In genomic region chr17:11881110-11881820, GRCm38 (mm10) we compare ENCODE assay signal across 20 mouse cellular contexts.
A peak's percentile ranks its signal among the peaks of the same experiment; 100 is the strongest.
DNase-seq lines count a peak whose midpoint lies in the region; ATAC-seq and TF ChIP-seq lines count a peak whose summit lies in the region.
"Had no signal": no experiment of that assay in that cellular context is flagged by ENCODE, and none has a peak within 500 bp of the region (broad histone marks: within the 10 kb centered on the region; RNA-seq: fewer than 3 reads in every experiment).

No protein-coding gene starts in this region.

- no peak for TF ChIP-seq POLR2A in cerebellum, adult 2 months (IDR thresholded peaks at IDR 0.05; ENCODE audit: borderline replicate concordance, insufficient read depth, low read length)

- no peak overlapping the region for H3K9ac ChIP-seq in forebrain, embryonic 13.5 days
- H3K9ac ChIP-seq: hindbrain, embryonic 14.5 days; intestine, embryonic 15.5 days had no signal

- no peaks in the 10 kb centered on the region for H3K9me3 ChIP-seq in forebrain, embryonic 13.5 days (replicated peaks)
- H3K9me3 ChIP-seq: embryonic facial prominence, embryonic 10.5 days; heart, embryonic 10.5 days; hindbrain, embryonic 10.5 days; intestine, embryonic 15.5 days had no signal

- H3K4me1 ChIP-seq in cerebellum, adult 2 months (ENCODE audit: control insufficient read depth, insufficient read depth, low read length), result peaks cover 12% of the 10 kb centered on the region
- no peaks in the 10 kb centered on the region for H3K4me1 ChIP-seq in forebrain, embryonic 13.5 days
- H3K4me1 ChIP-seq: hindbrain, embryonic 10.5 days; intestine, embryonic 15.5 days had no signal

- no peak for TF ChIP-seq CTCF in layer of hippocampus, adult 2 months (conservative IDR thresholded peaks at IDR 0.05)
- TF ChIP-seq CTCF in cerebellum, adult 2 months (IDR thresholded peaks at IDR 0.05; ENCODE audit: borderline replicate concordance, insufficient read depth, low read depth, low read length), result no peak

- no peaks in the 10 kb centered on the region for H3K27me3 ChIP-seq in cerebellum, adult 2 months (ENCODE audit: control insufficient read depth, insufficient read depth, low read length)
- no peaks in the 10 kb centered on the region for H3K27me3 ChIP-seq in forebrain, embryonic 13.5 days
- H3K27me3 ChIP-seq: intestine, embryonic 15.5 days had no signal

- H3K36me3 ChIP-seq in forebrain, embryonic 13.5 days (ENCODE audit: poor library complexity, severe bottlenecking), result no peaks in the 10 kb centered on the region
- H3K36me3 ChIP-seq: embryonic facial prominence, embryonic 10.5 days; heart, embryonic 10.5 days; hindbrain, embryonic 10.5 days; intestine, embryonic 15.5 days had no signal

- no peak for DNase-seq in layer of hippocampus, adult 2 months (ENCODE audit: low spot score in 2 of 2)
- DNase-seq in layer of hippocampus, adult 11-12 months (ENCODE audit: low spot score), result no peak
- DNase-seq in cerebellum, adult 11 months, result peak; percentile 34
- DNase-seq in cerebellum, adult 2 months, result peak; percentile 60 to 83
- DNase-seq in cerebellum, postnatal 25 days, result peak; percentile 52 to 54
- no peak for DNase-seq in thymus, postnatal 0 days (ENCODE audit: low spot score)
- no peak for DNase-seq in neural tube, embryonic 10.5 days (ENCODE audit: extremely low spot score, low spot score)
- DNase-seq: adrenal gland, postnatal 14 days; gastrocnemius, adult 2 months; gastrocnemius, postnatal 25 days; heart, adult 18-20 months; heart, postnatal 10 days; kidney, adult 18-20 months had no signal

- ATAC-seq in forebrain, embryonic 13.5 days, result no peak
- ATAC-seq: forebrain, embryonic 14.5 days; intestine, embryonic 15.5 days had no signal

- peak overlapping the region; percentile 51; the same call in 1 of the 2 replicates for H3K27ac ChIP-seq in layer of hippocampus, adult 2 months
- 0 out of 2 replicates have a peak overlapping the region, but pooled peaks have one; percentile 47 for H3K27ac ChIP-seq in cerebellum, adult 2 months (ENCODE audit: insufficient read depth, low read length)
- no peak overlapping the region for H3K27ac ChIP-seq in forebrain, embryonic 13.5 days
- H3K27ac ChIP-seq: embryonic facial prominence, embryonic 10.5 days; gastrocnemius, adult 2 months; heart, embryonic 10.5 days; hindbrain, embryonic 10.5 days; hindbrain, embryonic 14.5 days; intestine, embryonic 15.5 days had no signal

- no peak overlapping the region for H3K4me3 ChIP-seq in layer of hippocampus, adult 2 months
- no peak overlapping the region for H3K4me3 ChIP-seq in cerebellum, adult 2 months (replicated peaks; ENCODE audit: insufficient read depth, low read depth, low read length)
- no peak overlapping the region for H3K4me3 ChIP-seq in forebrain, embryonic 13.5 days
- H3K4me3 ChIP-seq: embryonic facial prominence, embryonic 10.5 days; gastrocnemius, adult 2 months; heart, embryonic 10.5 days; hindbrain, embryonic 10.5 days; intestine, embryonic 15.5 days had no signal

- H3K4me2 ChIP-seq in forebrain, embryonic 13.5 days, result no peak overlapping the region
- H3K4me2 ChIP-seq: hindbrain, embryonic 14.5 days; intestine, embryonic 15.5 days had no signal

- WGBS in cerebellum, adult 2 months, result 40% methylated on average over 5 of the region's 5 CpGs
- 93% methylated on average over 5 of the region's 5 CpGs for WGBS in forebrain, embryonic 13.5 days

Comparison
In these comparisons a context has a peak if more than half of its experiments do, and no peak if none do; other contexts are left out.
1. DNase-seq: peak in cerebellum, adult 11 months (single experiment), cerebellum, adult 2 months (2 of 2) and cerebellum, postnatal 25 days (2 of 2); none in layer of hippocampus, adult 2 months (0 of 2), layer of hippocampus, adult 11-12 months (single experiment), thymus, postnatal 0 days (single experiment) and neural tube, embryonic 10.5 days (single experiment).